Mouse (Mus musculus): ENCODE measurements at regions not wholly inside any gene's neighbourhood (a gene's known extent, or its start where the extent isn't known, plus 50 kb on each side); places are given as distances from the start of the nearest gene placed in this dataset.

DNA sequence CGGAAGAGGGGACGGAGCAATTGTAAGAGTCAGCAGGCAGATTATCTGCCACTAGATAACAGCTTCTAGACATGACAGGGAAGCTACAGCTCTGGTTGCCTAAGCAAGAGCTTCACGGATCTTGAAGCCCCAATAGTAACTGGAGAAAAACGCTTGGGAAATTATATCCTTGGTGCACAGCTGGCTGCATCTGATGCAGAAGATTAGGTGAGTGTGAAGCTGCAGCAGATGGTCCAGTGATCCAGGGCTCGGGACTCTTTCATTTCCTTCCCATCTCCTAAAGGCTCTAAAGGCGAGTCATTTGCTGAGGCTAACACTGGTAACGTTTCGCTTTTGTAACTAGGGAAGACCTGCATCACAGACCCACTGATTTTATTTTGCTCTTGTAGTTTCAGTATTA lies 196.6 kb upstream of the Map3k1 start:
- DNase-seq, result no peak

DNA sequence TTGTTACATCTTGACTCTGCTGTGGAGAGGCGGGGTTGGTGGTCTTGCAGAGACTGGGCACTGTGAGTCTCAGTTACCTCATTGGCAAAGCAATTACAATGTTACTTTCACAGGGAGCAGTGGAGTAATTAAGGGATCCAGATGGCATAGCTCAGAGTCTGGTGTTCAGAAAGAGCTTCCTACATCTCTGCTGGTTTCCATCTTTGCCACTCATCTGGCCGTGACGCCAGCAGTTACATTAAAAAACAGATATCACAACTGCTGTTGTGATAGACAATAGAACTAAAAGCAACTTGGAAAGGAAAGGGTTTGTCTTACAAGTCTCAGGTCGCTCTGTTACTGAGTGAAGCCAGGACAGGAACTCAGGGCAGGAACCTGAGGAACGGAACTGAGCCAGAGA lies 200.0 kb upstream of the Map3k1 start:
- no peak for DNase-seq

DNA sequence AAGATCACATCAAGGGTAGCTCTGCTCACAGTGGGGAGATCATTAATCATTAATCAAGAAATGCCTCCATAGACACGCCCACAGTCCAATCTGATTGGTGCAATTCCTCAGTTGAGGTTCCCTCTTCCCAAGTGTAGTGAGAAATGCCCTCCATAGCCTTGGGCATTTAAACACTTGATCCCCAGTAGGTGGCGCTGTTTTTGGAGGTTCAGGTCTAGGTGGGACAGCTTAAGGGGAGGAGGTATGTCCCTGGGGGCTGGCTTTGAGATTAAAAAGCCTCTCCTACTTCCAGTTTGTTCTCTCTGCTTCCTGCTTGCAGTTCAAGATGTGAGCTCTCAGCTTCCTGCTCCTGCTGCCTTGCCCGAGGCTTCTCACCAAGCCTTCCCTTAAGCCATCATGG lies 200.5 kb upstream of the Map3k1 start:
- DNase-seq, result no peak

DNA sequence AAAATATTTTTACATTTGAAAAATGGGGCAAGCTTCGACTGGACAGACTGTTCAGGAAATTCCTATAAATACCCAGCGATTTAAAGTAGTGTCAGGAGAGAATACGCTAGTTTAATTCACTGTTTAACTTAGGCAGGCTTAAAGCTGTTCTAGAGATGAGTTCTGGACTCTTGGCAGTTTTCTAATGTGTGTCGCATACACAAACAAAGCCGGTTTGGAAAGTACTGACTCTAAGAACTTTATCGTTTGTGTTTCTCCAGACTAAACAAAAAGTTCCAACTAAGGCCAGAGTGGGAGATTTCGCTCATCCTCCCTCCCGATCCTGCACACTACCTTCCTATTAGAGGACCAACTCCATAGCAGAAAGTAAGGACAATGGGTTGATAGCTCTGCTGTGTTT lies 201.7 kb upstream of the Map3k1 start:
- DNase-seq, result no peak

DNA sequence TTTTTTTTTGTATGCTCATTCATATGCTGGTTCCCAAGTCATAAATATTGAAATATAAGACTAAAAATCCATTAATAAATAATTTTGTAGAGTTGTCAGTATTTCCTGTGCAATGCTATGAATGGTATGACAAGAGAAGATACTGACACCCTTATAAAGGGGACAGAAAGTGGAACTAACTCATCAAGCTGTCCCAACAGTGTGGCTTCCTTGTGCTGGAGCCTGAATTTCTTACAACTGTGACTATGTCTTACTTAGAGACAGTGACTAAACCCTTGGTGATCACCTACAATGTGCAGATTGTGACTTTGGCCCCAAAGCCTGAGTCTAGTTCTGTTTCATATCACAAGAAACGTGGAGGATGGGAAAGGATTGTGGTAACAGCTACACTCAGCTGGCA lies 203.8 kb upstream of the Map3k1 start:
- no peak for DNase-seq

DNA sequence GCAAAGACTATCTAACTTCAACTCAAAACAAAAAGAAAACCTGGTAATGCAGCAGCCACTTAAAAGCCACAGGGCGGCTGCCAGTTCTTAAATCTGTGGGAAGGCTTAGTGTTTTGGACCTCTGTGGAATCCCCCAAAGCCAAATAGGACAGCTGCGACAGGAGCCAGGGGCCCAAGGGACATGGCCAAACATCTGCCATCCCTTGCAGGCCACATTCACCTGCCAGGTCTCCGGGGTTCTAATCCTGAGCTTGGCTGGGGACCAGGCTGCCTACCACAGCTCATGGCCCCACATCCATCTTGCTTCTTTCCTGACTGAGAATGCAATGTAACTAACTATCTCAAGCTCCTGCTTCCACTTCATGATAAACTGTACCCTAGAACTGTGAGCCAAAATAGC lies 206.3 kb upstream of the Map3k1 start:
- no peak for DNase-seq

DNA sequence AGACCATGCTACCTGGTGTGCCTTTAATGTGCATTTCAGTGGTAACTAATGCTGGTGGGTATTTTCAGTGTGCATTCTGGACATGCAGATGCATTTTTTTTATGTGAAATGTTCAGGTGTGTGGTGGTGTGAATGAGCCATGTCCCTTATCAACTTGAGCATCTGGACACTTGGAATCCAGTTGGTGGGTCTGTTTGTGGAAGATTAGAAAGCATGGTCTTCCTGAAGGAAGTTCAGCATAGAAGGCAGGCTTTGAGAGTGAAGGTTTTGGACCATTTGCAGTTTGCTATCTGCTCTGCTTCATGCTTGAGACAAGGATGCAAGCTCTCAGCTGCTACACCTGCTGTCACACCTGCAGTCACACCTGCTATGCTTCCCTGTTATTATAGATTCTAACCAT lies 207.5 kb upstream of the Map3k1 start:
- DNase-seq, result no peak

DNA sequence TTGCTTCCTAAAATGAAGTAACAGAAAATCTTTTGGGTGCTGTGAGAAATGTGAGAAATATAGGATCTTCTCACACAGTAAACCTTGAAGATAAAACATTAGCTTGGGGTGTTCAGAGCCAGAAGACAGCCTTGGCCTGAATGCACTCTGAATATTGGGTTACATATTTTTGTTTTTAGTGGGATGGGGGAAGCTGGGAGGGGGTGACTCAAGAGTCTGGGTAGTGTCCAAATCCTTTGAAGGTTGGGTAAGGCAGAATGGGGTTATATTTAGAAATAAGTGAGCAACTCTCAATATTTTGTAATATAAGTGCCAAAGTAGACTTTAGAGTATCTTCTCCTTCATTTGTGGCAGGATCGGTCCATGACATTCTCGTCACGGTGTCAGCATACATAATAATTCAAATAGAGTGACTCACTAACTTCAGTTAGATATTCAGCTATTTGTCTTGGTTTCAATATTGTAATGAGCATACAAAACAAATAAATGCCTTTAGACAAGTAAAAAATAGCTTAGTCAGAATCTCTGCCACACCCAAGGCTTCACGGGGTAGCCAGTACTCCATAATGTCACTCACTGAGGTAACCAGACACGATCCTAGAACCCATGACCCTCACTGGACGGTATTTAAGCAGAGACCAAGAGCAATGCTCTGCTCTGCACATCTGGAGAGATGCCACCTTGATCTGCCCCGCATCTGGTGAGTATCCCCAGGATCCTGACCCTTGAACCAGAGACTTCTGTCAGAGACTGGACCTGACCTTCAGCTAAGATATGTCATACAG lies 209.9 kb upstream of the Map3k1 start:
- DNase-seq, result no peak

DNA sequence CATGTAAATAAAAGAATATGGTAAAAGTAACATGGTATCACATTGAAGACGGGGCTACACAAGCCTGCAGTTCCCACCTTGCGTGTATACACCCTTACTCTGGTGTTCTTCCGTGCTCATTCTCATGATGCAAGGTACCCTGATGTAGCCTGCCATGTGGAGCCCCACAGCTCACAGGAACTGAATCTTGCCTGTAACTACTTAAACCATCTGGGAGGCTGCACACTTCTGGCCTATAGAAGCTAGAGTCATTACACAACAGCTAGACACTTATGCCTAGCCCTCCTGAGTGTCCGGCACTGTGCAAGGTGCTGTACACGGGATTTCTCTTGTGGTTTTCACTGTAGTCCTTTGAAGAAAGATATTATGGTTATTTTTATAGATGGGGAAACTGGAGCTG lies 210.8 kb upstream of the Map3k1 start:
- no peak for DNase-seq

DNA sequence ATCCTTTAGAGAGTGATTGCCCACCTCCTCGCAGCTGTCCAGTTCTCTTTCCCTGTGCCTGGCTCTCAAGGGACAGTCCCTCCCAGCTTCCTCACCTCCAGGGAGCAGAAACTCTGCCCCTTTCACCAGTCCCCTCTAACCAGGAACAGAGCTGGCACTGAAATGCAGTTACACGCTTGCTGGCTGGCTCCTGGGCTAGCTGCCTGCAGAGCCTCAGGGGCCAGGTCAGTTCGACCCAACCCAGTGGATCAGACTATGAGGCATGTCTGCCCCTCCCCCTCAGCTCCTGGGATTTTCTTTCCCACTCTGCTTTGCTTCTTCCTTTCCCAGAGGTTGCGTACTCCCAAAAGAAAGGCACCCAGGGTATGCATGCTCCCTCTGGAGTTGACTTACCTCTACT lies 214.4 kb upstream of the Map3k1 start:
- DNase-seq, result no peak

DNA sequence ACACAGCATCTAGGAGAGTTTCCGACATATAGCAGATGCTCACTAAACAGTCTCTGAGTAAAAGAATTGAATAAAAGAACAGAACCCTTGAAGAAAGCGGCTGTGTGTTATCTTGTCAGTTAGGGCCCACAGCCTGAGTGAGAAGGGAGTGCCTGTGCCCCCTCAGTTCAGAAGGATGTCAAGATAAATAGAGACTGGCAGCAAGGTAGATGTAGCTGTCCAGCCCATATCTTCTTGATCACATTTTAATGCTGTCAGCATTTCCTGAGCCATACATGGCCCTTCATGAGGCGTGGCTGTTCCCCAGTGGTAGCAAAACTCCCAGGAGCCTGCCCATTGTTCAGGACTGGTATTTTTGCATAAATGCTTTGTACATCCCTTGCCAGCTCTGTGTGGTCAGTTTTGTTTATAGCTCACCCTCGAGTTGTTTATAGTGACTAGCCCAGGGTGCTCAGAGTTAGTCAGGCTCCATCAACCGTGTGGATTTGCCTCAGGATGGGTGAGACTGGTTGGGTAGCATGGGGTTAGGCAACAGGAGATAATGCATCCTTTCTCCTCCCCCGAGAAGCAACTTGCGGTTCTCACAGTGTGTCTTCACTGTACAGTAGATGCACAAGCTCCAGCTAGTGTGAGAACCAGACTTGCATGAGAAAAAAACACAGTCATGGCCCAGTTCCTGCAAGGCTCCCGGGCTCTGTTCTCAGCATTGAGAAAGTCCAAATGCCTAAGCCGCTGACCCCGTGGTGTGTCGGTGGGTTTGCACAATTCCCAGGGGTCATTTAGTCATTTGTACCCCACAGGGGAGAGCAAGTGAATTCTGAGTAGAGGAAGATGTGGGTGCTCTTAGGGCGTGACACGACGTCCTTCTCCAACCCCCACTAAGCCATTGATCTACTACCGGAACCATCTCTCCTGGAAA lies 216.1 kb upstream of the Map3k1 start:
- no peak for DNase-seq

DNA sequence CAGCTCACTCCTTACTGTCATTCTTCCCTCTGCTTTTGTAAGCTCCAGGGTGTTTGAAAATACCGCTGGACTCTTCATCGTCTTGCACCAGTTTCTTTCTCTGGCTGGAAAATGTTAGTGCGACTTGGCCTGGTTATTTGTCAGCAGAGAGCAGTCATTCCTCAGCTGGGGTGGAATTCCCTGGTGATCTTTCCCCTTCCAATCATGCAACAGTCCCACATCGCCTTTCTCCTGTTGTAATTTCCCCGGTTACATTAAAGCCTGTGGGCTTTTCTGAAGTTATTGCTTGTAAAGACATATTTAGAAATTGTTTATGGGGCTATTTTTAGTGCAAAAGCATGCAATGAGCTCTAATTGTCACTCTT lies 216.8 kb upstream of the Map3k1 start:
- DNase-seq, result no peak

DNA sequence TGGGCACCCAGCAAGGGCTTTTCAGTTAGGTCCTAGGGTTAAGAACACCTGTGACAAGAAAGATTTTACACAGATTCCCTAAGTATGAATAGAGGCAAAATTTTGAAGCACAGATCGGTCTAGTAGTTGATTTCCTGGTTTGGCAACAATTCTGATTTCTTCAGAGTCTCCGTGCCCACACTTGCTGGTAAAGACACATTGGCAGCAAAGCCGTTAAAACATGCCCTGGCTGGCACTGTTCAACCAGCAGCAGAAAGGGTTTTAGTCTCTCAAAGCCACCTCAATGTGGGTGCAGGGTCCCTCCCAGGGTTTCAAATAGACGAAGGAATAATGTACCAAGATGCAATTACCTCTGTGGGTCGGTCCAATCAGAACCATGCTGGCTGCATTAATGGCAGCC lies 218.9 kb upstream of the Map3k1 start:
- no peak for DNase-seq

DNA sequence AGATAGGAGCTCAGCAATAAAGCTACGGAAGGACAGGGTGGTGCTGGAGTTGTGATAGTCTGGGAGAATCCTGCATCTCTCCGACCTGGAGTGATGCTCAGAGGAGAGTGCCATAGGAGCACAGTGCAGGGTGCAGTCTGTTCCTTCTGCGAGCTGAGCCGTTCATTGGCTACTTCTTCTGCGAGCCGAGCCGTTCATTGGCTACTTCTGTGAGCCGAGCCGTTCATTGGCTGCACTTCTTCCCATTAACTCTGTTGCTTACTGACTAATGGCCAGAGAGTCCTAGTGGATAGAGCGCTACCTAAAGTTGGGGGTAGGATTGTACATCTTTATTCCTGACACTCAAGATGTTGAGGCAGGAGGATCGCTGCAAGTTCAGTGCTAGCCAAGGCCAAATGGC lies 222.3 kb upstream of the Map3k1 start:
- DNase-seq, result no peak

DNA sequence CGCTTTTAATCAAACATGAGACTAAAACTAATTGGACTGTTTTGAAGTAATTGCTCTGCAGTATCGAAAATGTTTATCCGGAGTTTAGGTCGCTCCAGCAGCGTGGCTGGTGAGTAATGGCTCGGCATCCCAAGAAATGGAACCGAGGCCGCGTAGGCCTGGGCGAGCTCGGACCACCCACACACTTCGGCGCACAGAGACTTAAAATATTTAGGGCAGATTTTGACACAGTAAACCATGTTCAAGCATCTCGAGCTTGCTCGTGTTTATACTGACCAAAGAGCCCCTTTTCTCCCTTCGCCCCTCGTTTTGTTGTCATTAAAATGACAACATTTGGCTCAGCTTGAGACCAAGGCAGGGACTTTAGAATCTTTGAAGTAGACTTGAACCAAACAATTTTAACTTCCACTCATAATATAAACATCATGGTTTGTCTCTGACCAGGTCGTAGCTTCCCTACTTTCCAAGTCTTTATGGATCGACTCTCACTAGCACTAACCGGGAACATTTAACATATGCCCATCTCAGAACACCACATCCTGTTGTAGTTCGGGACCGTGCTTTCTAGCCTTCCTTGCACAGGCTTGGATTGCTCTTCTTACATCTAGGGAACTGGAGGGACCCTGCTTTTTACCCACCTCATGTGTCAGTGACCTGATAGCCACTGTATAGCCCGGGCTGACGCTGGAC lies 223.0 kb upstream of the Map3k1 start:
- DNase-seq, result no peak

DNA sequence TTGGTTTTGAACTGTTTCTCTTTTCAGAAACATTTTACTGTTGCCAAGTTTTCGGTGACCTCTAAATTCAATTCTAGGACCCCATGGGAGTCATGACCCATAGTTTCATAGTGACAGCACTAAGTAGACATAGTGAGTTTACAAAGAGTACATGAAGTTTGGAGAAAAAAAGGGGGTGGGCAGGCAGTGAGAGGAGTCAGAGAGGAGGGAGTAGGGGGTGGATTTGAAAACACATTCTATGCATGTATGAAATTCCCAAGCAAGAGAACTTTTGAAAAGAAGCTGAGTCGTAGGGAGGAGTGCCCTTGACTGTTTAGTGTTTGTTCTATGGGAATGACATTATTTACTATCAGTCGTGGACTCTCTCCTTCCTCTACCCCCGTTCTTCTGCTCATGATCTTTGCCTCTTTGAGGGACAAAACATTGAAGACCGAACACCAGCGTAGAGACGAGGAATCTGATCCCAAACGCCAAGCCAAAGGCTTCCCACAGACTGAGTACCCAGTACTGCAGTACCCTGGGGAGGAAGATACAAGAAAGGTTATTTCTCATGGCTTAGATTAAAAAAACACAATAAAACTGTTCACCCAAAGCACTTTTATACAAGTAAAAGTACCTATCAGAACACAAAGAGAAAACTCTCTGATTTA lies 229.1 kb upstream of the Map3k1 start:
- DNase-seq, result no peak

DNA sequence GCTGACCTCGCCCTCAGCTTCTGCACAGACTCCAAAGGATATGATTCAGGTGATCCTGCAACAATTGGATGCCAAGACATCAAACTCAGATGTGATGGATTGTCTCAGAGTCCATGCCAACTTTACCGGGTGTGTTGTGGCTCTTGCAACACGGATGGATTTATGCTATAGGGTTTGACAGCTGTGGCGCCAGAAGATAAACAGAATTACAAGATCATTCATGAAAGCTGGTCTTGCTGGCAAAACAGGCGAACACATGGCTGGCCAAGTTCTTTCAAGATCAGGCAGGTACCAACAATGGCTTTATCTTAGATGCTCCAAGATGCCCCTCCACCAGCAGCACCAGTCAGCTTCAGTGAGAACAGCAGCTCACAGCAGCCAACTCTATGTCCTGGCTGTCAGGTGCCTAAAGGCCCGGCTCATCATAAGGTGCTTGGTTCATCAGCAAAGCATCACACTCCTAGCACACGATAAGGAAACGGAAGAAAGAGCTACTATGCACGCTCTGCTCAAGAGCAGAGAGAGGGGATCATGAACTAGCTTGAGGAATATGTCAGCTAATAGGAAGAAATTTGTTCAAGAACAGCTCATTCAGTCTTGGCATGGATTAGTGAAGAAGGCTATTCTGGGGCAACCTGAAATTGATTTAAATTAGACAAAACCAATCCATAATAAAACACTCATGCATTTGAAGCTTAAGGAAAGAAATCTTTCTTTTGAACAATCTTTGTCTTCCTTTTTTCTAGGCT lies 229.9 kb upstream of the Map3k1 start:
- DNase-seq, result no peak

DNA sequence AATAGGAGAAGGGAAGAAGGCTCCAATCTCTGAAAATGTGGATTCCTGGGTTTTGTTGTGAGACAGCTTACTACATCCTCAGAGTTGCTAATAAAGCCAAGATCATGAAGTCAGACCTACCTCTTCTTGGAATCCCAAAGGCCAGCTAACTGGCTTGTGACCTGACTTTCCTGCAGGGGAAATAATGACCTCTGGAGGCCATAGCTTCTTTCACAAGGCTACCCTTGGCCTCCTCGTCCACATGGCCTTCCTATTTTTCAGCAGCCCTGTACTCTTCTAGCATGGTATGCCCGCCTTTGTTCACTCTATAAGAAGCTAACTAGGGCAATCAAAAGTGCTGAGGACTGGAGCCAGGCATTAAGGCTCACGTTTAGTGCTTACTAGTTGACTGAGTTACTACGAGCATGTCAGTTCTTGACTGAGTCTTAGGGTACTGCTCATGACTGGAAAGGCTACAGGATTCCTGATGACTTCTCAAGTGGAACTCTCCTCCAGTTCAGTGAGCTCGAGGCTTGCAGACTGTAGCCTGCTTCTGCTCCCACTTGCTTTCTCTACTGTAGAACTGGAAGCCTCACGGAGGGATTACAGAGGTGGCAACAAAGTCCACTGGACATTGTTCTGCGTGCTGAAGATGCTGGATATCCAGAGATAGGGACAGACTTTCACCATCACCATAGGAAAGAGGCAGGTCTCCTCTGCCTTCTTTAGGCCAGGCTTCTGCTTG lies 230.8 kb upstream of the Map3k1 start:
- DNase-seq, result no peak

DNA sequence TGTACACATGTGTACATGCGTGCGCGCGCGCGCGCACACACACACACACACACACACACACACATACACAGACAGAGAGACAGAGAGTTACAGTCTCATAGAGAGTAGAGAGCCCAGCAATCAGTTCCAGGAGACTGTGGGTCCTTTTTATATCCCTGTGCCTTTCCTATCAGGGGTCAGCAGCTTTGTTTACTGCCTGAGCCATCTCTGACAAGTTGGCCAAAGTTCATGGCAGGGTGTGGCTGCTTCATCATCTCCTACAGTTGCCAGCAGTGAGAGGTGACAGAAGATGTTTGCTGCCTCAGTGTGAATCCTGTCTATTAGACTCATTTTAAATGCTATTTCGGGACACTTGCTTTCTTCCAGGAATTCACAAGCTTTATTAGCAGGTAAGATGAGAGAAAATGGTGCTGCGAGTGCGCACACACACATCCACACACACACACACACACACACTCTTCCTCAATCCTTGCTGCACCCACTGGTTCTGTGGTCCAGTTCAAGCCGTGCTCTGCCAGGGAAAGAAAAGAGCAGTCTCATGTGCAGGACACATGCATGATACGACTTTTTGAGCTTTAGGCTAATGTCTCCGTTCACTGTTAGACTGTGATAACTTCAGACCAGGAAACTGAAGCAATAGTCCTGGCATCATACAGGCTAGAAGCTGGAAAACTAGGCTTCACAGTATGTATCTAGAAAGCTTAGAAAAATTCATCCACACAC lies 234.9 kb upstream of the Map3k1 start:
- no peak for DNase-seq

DNA sequence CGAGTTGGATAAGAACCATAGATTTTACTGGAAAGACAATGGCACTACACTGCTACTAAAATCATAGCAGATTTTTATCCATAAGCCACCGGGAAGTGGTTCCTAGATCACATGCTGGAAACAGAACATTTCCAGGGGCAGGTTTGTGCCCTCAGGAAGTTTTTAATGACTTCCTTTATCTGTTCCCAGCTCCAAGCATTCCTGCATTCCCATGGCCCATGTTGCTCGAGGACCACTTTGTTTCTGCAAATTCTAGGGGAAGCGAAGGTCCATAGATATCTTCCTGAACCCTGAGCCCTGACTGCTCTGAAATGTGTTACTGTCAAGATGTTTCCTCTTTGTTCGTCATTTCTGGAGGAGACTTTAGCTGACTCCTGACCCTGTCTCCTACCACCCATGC lies 235.6 kb upstream of the Map3k1 start:
- no peak for DNase-seq

Measured in right cerebral cortex, postnatal 25 days (tissue).